Mouse (Mus musculus): ENCODE measurements around the gene Ube2r2. TPM values are rescaled to one million over a fixed set of nuclear protein-coding genes. Genes with fewer than 3 reads are reported as not detected.
A peak's percentile ranks its signal among the peaks of the same experiment; 100 is the strongest.

Gene Ube2r2
- total RNA-seq, 2 experiments from 2014 or later: 91.3 to 93.6 TPM

DNA sequence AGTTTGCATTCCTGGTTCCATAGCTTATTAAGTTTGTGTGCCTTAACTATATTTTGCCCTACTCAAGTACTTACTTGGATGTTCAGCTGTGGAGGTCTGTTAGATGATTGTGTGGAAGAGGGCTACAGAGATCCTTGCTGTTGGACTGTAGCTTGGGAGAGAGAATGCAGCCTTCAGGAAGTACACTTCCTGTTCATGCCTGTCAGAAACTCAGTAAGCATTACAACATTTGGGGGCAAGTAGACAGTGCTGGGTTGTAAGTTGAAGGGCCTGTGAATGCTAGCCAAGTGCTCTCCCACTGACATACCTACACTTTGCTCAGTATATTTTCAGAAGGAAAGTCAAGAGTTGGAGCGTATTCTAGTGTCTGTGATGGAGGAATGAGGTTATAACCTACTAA, 22.7 kb downstream of the Ube2r2 start:
- intact Hi-C loops (cut with DNase I): no loop called here
- no peak for DNase-seq (ENCODE audit: extremely low spot score in 1 of 2, low spot score in 2 of 2)

DNA sequence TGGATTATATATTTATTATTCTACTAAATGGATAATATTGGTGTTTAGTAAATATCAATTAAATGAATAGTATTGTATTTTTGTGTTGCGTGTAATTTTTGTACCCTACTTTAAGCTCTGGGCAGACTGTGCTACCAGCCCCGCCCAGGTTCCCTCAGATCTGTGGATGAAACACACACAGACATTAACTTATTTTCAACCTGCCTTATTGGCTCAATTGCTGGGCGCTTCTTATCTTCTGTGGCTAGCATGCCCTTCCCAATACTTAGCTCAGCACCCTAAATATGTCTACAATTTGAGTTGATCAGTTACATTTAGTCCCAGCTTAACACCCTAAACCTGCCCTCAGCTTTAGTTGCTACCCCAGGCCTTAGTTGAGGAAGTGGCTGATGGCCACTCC, 25.7 kb downstream of the Ube2r2 start:
- intact Hi-C loops (cut with DNase I): no loop called here
- no peak for DNase-seq (ENCODE audit: extremely low spot score in 1 of 2, low spot score in 2 of 2)

DNA sequence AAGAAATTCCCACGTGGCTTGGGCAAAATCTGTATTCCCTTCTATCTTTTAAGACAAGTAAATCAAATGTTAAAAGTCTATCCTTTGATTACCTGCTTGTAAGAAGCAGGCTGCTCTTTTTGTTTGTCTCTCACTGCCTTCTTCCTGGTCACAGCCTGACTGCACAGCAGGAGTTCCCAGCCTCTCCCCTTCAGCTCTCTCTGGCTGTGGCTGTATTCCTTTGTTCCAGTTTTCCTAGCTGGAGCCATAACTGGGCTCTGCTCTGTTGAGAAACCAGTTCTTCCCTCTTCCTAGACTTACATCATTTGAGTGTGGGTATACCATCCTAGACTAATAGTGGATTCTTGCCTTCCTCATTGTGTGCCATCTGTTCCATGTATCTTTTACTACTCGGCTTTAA, 29.4 kb downstream of the Ube2r2 start:
- no peak for DNase-seq (ENCODE audit: extremely low spot score in 1 of 2, low spot score in 2 of 2)
- intact Hi-C loops (cut with DNase I): loop anchor here (5.0 kb wide), 1 partner anchor 33 kb away; no protein-coding TSS in a partner anchor

DNA sequence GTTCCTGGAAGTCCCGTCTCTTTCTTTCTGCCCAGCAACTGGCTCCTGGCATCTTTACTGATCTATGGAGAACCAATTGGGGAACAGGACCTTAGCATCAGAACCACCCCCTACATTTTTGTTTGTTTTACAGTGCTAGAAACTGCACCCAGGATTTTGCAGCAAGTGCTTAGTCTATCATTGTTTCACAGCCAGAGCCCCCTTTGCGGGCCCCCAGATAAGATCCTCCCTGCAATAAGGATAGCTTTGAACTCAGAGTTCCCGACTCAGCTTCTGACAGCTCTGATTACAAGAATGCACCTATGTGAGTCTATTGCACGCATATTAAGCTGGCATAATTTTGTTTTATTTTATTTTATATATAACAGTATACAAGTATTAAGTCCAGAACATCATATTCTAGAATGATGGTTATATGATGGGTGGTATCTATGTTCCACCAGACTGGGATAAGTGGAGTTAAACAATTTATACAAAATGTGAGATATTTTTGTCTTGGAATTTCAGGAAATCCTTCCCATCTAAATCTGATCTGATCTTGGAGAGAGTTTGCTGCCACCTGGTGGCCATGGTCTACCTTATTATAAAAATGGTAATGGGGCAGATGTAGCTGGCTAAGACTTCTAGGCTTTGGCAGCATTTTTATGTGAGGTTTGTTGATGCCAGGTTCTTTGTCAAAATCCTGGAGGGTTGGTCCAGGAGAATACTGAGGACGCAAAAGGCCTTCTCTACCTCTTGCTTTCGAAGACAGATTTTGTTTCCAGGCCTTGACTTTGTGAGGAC, 30.3 kb downstream of the Ube2r2 start:
- intact Hi-C loops (cut with DNase I): loop anchor here (5.0 kb wide), 1 partner anchor 34 kb away; no protein-coding TSS in a partner anchor

DNA sequence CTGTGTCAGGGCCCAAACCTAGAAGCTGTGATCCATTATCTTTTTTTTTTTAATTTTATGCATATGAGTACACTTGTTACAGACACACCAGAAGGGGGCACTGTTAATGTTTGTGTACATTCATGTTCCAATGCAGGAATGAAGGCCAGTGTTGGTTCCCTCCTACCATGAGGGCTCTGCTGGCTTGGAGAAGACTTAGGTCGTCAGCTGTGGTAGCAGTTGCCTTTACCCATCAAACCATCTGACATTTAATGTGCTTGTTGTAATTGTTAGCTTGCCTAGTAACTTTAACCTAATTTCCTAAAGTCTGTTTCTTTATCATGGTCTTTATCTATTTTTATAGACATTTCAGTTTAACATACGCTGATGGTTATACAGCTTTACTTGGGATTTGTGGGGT, 35.4 kb downstream of the Ube2r2 start:
- intact Hi-C loops (cut with DNase I): no loop called here
- DNase-seq (ENCODE audit: extremely low spot score in 1 of 2, low spot score in 2 of 2): no peak

More for the DNA sequence above, 30.3 kb downstream of the Ube2r2 start:
- DNase-seq (ENCODE audit: extremely low spot score in 1 of 2, low spot score in 2 of 2): peak; percentile 77 to 85

DNA sequence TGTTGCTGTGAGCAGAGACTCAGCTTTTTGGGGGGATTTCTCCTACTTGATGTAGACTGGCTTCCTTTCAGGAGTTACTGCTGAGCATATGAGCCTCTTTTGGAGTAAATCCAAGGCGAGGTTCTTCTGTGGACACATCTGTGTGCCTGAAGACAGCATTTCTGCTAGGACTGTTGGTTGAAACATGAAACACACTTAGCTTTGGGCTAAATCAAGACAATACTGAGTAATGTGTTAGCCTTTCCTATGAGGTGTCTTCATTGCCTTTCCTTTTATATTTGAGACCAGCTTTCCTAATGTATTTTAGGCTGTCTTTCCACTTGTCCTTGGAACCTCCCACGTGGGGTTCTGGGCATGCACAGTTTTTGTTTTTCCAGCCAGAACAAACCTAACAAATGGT, 39.1 kb downstream of the Ube2r2 start:
- no peak for DNase-seq (ENCODE audit: extremely low spot score in 1 of 2, low spot score in 2 of 2)
- intact Hi-C loops (cut with DNase I): no loop called here

DNA sequence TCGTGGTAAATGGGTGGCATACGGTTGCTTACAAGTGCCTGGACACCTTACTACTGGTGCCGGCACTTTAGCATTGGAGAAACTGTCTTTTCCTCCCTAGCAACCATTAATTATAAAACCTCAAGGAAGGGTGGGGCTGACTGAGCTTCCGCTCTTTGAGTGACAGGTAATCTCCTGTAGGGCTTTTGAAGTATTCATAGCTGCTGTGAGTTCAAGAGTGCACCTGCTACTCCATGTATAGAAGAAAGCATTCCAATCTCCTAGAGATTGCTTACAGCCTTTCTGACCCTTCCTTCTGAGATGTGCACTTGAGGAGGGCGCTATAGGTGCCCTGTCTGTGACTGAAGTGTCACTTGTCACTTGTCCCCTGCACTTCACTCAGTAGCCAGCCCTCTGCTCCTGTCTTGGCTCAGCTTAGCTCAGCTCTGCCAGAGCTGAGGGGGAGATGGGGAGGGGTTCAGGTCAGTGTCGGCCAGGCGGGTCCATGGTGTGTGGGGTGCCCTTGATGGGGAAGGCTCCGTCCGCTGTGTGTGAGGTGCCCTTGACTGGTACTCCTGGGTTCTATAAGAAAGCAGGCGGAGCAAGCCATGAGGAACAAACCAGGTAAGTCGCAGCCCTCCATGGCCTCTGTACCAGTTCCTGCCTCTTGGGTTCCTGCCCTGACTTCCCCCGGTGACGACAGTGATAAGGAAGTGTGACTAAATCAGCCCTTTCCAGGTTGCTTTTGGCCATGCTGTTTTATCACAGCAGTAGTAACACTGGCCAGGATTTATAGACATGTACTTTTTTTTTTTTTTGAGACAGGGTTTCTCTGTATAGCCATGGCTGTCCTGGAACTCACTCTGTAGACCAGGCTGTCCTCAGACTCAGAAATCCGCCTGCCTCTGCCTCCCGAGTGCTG, 44.5 kb downstream of the Ube2r2 start:
- intact Hi-C loops (cut with DNase I): no loop called here
- no peak for DNase-seq (ENCODE audit: extremely low spot score in 1 of 2, low spot score in 2 of 2)

DNA sequence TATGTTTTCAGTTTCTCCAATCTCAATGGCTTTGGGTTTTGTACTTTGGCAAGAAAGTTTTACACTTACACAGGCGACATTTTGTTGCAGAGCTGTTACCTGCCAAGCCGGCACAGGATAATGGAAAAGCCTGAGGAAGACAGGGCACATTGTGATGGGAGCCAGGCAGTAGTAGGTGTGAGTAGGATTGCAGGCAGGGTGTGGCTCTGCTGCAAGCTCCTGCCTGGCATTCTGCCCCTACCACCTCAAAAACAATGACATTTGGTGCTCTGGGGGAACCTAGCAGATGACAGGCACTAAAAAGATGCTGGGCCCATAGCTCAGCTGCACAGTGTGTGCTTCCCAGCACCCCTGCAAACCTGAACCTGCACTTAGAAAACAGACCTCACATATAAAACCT, 54.3 kb downstream of the Ube2r2 start:
- DNase-seq (ENCODE audit: extremely low spot score in 1 of 2, low spot score in 2 of 2): no peak
- intact Hi-C loops (cut with DNase I): no loop called here

DNA sequence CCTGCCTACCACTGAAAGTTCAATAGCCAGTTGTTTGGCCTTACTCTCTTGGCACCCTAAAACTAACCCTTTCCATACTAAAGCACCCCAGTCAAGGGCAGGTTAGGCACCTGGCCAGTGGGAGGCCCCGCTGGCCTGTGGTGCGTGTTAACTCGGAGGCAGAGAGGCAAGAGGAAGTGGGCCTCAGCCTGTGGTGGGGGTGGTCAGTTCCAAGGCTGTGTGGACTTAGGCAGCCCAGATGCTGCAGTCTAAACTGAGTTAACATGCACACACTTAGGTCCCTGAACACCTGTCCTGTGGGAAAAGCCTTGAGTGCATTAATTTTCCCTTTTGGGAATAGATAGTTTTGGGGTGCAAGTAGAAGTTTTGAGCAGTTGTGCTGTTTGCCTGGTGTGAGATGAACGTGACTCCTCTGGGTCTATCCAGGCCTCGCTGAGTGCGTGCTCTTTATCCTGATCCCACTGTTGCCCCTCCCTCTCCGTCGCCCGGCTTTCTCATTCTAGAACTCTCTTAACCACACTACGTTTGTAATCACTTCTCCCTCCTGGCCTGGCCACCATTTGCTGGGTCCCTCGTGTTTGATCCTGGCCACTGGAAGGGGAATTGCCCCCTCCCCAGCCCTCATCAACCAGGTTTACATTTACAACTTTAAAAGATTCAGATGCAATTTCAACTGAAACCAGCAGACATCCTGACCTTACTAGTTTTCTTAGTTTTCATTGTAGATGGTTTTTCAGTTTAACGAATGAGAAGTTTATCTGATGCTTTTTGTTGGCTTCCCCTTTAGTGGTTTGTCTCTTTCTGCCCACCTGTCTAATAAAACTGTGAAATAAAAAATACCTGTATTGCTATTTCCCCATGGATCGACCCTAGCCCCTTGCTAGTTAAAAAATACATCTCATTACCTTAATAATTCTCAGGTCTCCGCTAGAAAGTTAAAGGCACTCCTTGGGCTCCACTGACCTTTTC, 57.3 kb downstream of the Ube2r2 start:
- no peak for DNase-seq (ENCODE audit: extremely low spot score in 1 of 2, low spot score in 2 of 2)
- intact Hi-C loops (cut with DNase I): no loop called here

DNA sequence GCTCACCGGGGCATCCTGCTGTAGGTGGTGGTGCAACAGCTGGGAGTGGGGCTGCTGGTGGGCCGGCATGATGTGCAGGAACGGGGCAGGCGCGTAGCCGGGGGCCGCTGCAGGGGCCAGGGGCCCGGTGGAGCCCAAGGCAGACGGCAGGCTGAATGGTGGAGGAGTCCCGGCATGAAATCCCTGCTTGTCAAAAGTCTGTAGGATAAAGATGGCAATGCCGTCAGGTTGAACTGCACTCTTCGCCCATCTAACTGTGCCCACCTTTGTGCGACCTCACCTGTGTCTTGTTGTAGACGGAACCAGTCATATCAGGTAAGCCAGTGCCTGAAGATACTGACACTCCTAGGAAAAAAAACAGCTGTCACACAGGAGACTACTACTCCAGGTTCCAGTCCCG, 59.8 kb downstream of the Ube2r2 start:
- intact Hi-C loops (cut with DNase I): no loop called here
- no peak for DNase-seq (ENCODE audit: extremely low spot score in 1 of 2, low spot score in 2 of 2)

DNA sequence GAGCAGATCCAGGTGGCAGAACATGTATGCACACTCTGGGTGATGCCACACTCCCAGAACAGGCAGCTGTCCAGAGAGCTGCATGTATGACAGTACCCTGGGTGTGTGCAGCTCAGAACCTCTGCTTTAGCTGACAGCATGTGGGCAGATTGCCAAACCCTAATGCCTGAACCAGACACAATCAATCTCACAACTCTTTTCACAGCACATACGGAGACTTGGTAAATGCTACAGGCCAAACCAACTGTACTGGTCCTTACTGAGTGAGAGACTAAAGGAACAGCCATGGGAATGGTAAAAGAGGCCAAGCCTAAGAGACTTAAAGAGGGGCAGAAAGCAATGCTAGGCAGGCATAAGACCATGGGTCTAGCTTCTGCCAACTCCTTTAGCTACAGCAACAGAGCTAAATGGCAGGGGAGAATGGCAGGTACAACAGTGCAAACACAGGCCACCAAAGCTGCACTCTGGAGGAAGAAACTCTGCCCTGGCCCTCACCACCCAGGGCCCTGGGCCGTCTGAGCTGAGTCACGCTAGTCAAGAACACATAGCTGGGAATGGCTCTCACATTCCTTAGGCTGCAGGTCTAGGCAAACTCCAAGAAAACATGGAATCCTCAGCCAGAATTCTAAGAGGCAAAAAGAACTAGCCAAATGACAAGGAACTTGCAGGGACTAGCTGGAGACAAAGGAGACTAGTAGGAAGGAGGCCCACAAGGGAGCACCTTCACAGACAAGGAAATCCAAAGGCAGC, 61.5 kb downstream of the Ube2r2 start:
- intact Hi-C loops (cut with DNase I): no loop called here
- DNase-seq (ENCODE audit: extremely low spot score in 1 of 2, low spot score in 2 of 2): no peak

DNA sequence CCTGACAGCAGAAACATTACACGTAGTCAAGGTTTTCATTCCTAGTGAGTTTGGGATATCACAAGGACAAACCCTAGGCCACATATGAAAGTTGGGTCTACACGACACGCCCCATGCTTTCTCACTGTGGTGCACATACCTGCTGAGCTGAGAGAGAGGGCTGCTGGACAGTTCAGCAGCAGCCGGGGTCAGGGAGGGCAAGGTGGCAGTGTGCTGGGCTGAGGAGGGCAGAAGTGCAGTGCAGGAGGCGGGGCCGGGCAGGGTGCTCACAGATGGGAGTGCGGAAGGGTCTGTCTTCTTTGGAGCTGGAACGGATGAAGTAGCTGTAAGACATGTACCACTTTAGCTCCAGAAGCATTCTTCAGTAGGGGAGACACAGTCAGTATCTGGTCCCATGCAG, 66.6 kb downstream of the Ube2r2 start:
- intact Hi-C loops (cut with DNase I): no loop called here
- no peak for DNase-seq (ENCODE audit: extremely low spot score in 1 of 2, low spot score in 2 of 2)

DNA sequence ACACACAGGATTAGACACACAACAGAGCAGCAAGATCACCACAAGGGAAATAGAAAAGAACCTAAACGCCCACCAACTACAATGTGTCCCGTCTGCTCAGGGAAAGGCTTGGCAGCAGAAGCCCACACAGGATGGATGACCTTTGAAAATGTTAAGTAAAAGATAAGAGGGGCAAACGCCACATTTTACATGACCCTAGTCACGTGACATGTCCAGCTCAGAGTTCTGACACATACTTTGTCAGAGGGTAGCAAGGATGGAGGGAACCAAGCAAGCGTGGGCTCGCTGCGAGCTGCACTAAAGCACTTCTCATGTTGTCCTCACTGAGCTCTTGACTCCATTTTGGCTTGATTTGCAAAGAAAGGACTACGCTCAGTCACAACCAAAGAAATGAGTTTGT, 70.2 kb downstream of the Ube2r2 start:
- intact Hi-C loops (cut with DNase I): no loop called here
- no peak for DNase-seq (ENCODE audit: extremely low spot score in 1 of 2, low spot score in 2 of 2)

DNA sequence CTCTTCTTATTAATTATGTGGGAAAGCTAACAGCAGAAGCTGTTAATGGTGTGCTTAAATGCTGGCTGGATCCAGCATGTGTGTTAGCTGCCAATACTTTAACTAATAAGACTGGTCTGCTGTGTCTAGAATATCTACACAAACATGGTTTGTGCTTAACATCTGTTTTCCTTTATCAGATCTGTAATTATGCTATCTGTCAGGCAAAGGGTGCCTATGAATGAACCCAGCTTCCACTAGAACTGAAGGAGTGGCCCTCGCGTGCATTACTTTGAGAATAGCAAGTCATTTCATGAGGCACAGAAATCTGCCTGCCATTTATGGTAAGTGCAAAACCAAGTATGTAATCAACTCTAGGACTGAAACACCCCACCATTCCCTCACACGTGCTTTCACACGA, 72.5 kb downstream of the Ube2r2 start:
- DNase-seq (ENCODE audit: extremely low spot score in 1 of 2, low spot score in 2 of 2): no peak
- intact Hi-C loops (cut with DNase I): no loop called here

DNA sequence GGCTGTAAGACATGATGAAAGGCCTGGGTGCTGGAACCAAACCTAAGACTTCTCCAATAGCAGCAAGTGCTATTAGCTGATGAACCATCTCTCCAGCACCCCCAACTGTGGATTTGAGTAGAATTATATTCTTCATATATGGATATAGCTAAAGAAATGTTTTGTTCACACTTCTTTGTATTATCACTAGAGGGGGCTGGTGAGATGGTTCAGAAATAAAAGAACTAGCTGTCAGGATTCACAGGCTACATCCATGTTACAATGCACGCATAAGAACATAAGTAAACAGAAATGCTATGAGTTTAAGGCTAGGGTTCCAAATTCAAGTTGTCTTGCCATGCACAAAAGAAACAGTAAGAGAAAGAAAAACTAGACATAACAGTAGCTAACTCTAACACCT, 89.9 kb downstream of the Ube2r2 start:
- no peak for DNase-seq (ENCODE audit: extremely low spot score in 1 of 2, low spot score in 2 of 2)
- intact Hi-C loops (cut with DNase I): loop anchor here (5.0 to 10.0 kb wide), 2 partner anchors 62 to 181 kb away; partner anchors contain the start of gene Aqp7

DNA sequence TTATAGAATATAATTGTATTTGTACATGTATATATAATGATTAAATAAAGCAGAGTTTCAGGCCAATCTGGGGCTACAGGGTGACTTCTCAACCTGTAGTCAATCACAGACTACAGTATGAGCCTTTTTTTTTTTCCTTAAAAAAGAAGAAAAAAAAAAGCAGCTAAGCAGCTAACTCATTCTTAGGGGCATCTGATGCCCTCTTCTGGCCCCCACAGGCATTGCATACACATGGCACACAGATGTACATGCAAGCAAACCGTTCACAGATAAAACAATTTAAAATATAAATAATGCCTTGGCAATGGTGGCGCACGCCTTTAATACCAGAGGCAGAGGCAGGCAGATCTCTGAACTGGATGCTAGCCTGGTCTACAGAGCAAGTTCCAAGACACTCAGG, 90.8 kb downstream of the Ube2r2 start:
- DNase-seq (ENCODE audit: extremely low spot score in 1 of 2, low spot score in 2 of 2): peak; percentile 30 to 46
- intact Hi-C loops (cut with DNase I): loop anchor here (5.0 to 10.0 kb wide), 2 partner anchors 61 to 182 kb away; partner anchors contain the start of gene Aqp7

DNA sequence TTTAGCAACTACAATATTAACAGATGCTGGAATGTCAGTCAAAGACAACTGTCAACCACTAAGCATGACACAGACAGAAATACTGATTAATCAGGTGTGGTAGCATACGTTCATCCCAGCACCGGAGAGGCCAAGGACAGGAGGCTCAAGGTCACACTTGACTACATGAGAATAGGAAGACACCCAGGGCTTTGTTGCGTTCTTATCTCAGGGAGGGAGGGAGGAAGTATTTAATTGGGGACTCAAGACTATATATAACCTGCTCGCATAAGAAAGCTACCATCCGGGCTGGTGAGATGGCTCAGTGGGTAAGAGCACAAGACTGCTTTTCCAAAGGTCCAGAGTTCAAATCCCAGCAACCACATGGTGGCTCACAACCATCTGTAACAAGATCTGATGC, 100.1 kb downstream of the Ube2r2 start:
- intact Hi-C loops (cut with DNase I): no loop called here
- no peak for DNase-seq (ENCODE audit: extremely low spot score in 1 of 2, low spot score in 2 of 2)

DNA sequence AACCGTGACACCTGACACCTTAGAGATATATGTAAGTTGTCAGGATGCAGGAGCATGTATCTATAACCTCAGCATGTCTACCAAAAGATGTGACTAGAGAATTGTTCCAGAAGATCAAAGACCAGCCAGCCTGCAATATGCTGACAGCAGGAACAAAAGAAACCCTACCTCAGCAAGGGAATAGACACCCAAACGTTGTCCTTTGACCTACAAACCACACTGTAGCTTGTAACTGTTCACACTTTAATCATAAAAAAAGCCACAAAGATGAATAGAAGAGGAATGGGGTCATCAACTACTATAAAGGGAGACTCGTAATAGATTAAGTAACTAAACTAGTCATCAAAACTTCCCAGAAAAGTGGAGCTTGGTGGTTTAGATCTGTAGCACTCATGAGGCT, 105.4 kb downstream of the Ube2r2 start:
- no peak for DNase-seq (ENCODE audit: extremely low spot score in 1 of 2, low spot score in 2 of 2)
- intact Hi-C loops (cut with DNase I): no loop called here
